Mouse (Mus musculus): ENCODE data around the gene Slc22a14.

GRCm38 (mm10) chr9:119239274-119239673 lies 126.1 kb downstream of the Slc22a14 start:
- no peak for TF ChIP-seq CTCF (IDR thresholded peaks at IDR 0.05; ENCODE audit: low read depth, low read length)
- TF ChIP-seq EP300 (IDR thresholded peaks at IDR 0.05; ENCODE audit: insufficient read depth, low read depth, low read length): no peak
